In genomic region chr17:11067076-11067703, GRCm38 (mm10) we compare ENCODE assay signal across 8 mouse cellular contexts.
DNase-seq lines count a peak whose midpoint lies in the region; ATAC-seq lines count a peak whose summit lies in the region.
"Had no signal": no experiment of that assay in that cellular context is flagged by ENCODE, and none has a peak within 500 bp of the region (broad histone marks: within the 10 kb centered on the region; RNA-seq: fewer than 3 reads in every experiment).

No protein-coding gene starts in this region.

- no peaks in the 10 kb centered on the region for H3K27me3 ChIP-seq in lung, embryonic 15.5 days
- H3K27me3 ChIP-seq in forebrain, embryonic 11.5 days (ENCODE audit: control insufficient read depth, insufficient read depth, low read length), result no peaks in the 10 kb centered on the region
- no peaks in the 10 kb centered on the region for H3K27me3 ChIP-seq in stomach, embryonic 16.5 days (ENCODE audit: control insufficient read depth, insufficient read depth, low read length)

- H3K4me2 ChIP-seq in lung, embryonic 15.5 days, result peak overlapping the region; percentile 44
- peak overlapping the region; percentile 41 for H3K4me2 ChIP-seq in forebrain, embryonic 11.5 days (ENCODE audit: low read depth, low read length, severe bottlenecking)
- peak overlapping the region; percentile 13 for H3K4me2 ChIP-seq in stomach, embryonic 16.5 days (ENCODE audit: low read depth, low read length)

- no peaks in the 10 kb centered on the region for H3K9me3 ChIP-seq in lung, embryonic 15.5 days
- H3K9me3 ChIP-seq in forebrain, embryonic 11.5 days (ENCODE audit: control insufficient read depth, low read length), result no peaks in the 10 kb centered on the region
- no peaks in the 10 kb centered on the region for H3K9me3 ChIP-seq in stomach, embryonic 16.5 days (replicated peaks; ENCODE audit: control insufficient read depth, low read length)

- WGBS in lung, embryonic 15.5 days, result 6% methylated on average over 16 of the region's 16 CpGs
- WGBS in forebrain, embryonic 11.5 days, result 2% methylated on average over 16 of the region's 16 CpGs
- whole genome bisulfite sequencing in stomach, embryonic 16.5 days, result 11% methylated on average over 16 of the region's 16 CpGs

- no peak overlapping the region for H3K27ac ChIP-seq in lung, embryonic 15.5 days
- peak overlapping the region; percentile 88 for H3K27ac ChIP-seq in forebrain, embryonic 11.5 days (ENCODE audit: low read depth, low read length)
- H3K27ac ChIP-seq in stomach, embryonic 16.5 days (ENCODE audit: low read length), result no peak overlapping the region
- H3K27ac ChIP-seq: macrophage had no signal

- H3K36me3 ChIP-seq in lung, embryonic 15.5 days, result no peaks in the 10 kb centered on the region
- H3K36me3 ChIP-seq in forebrain, embryonic 11.5 days (ENCODE audit: control insufficient read depth, insufficient read depth, low read length), result no peaks in the 10 kb centered on the region
- H3K36me3 ChIP-seq in stomach, embryonic 16.5 days (ENCODE audit: control insufficient read depth, insufficient read depth, low read length), result no peaks in the 10 kb centered on the region

- no peak overlapping the region for H3K4me3 ChIP-seq in lung, embryonic 15.5 days
- H3K4me3 ChIP-seq in forebrain, embryonic 11.5 days (ENCODE audit: low read depth, low read length), result peak overlapping the region; percentile 10; the same call in 1 of the 2 replicates
- no peak overlapping the region for H3K4me3 ChIP-seq in stomach, embryonic 16.5 days (replicated peaks; ENCODE audit: low read length)

- no peak overlapping the region for H3K9ac ChIP-seq in lung, embryonic 15.5 days
- H3K9ac ChIP-seq in forebrain, embryonic 11.5 days (ENCODE audit: low read length), result peak overlapping the region; percentile 37
- no peak overlapping the region for H3K9ac ChIP-seq in stomach, embryonic 16.5 days (ENCODE audit: low read length)

- no peak for ATAC-seq in lung, embryonic 15.5 days (ENCODE audit: borderline replicate concordance, extremely low read depth, low FRiP score, low TSS enrichment)
- ATAC-seq in forebrain, embryonic 11.5 days (replicated peaks; ENCODE audit: low FRiP score), result peak; percentile 42
- ATAC-seq in stomach, embryonic 16.5 days (ENCODE audit: insufficient read depth, low FRiP score), result 0 out of 2 replicates have a peak, but pooled peaks have one; percentile 33

- peaks cover 13% of the 10 kb centered on the region for H3K4me1 ChIP-seq in lung, embryonic 15.5 days
- H3K4me1 ChIP-seq in forebrain, embryonic 11.5 days (replicated peaks; ENCODE audit: control insufficient read depth, insufficient read depth, low read length), result peaks cover 19% of the 10 kb centered on the region
- no peaks in the 10 kb centered on the region for H3K4me1 ChIP-seq in stomach, embryonic 16.5 days (ENCODE audit: control insufficient read depth, insufficient read depth, low read length)

- no peak for DNase-seq in lung, adult 18-20 months
- DNase-seq in forebrain, embryonic 11.5 days (ENCODE audit: low spot score), result peak; percentile 65
- peak; percentile 8 to 38 for DNase-seq in kidney, postnatal 25 days
- no peak for DNase-seq in thymus, postnatal 4 days
- DNase-seq in left cerebral cortex, adult 9 months (ENCODE audit: low spot score in 2 of 2), result no peak

Comparison
In these comparisons a context has a peak if more than half of its experiments do, and no peak if none do; other contexts are left out.
1. DNase-seq: peak in forebrain, embryonic 11.5 days (single experiment) and kidney, postnatal 25 days (2 of 2); none in lung, adult 18-20 months (0 of 2), thymus, postnatal 4 days (single experiment) and left cerebral cortex, adult 9 months (0 of 2).
2. Peak in every context shown above with its lines, with median percentiles within 50 percentile points of each other: H3K4me2 ChIP-seq.